Mouse (Mus musculus): Measurements from ENCODE around the gene Mfsd1.

The Mfsd1 gene

DNA sequence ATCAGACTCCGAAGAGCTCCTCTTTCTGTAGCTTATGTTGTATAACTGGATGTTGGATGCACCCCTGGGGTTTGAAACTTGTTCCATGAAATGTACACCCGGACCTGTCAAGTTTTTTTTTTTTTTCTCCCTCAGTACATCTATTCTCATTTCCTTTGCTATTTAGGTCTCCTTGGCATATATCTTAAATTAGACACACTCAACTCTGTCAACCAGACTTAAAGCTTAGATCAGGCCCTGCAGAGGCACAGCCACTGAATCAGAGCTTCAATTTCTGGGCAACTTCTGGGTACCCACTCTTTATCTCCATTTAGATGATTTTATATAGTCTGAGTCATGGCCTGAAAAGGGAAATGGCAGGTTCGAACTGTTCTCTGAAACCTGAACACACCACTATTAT, 60.6 kb downstream of the Mfsd1 start:
- DNase-seq: no peak

DNA sequence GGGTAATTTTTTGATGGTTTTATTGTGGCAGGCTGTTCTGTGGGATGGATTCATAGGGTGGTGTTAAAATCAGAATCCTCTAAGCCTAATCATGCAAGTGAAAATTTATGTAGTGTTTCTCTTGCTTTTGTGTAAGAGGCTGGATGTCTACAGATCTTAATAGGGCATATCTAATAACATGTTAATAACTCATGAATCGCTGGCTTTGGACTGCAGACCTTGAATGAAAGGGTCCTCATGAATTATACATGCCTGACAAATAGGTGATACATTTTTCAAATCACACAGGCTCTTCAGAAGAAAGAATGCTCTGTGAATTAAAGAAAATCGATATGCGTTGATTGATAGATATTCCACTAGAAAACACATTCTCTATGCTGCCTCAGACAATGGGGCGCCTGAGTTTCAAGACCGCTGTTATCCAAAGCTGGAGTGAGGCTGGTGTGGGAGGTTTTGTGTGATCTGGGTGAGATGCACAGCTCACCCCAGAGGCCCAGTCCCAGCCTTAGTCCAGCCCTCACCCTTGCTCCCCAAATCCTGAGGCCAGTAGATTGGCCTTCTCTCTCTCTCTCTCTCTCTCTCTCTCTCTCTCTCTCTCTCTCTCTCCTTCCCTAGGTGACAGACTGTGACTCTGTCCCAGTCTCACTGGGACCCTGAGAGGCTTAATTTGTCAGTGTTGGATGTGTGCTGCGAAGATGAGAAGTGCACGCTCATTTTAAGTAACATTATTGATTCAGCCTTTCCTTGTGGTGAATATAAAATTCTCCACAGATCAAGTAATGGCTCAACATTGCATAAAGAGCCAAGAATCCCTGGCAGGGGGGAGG, 63.3 kb downstream of the Mfsd1 start:
- no peak for DNase-seq
